Mouse (Mus musculus): ENCODE results near the gene Shc1.

Gene Shc1

DNA sequence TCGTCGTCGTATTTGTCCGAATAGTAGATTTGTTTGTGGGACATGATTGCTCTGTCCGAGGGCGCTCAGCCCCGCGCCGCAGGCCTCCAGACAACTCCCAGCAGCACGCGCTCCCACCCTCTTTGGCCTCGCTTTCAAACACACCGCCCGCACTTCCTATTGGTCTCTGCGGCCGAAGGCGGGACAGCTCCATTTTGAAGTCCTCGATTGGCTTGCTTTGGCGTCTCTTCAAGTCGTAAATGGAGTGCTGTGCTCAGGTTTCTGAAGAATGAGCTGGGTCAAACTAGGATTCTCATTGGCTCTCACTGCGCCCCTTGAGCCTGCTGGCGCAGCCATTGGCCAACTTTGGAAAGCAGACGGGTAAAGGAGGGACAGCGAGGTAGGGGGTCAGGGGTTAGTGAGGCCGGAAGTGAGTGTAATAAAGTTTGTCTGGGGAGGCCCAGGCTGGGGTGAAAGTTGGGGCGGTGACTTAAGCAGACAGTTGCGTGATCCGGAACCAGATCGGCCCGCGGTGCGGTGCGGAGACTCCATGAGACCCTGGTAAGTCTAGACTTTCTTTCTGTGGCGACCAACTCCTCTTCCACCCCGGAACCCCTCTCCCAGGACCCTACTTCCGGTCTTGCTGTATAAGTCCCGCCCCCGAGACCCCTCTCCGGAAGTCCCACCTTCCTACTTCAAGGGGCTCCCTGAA lies at the start of gene Shc1, which contains the start of gene Cks1b:
TSS of gene Shc1 (plus strand) at position 274 of the 691 bp plus-strand sequence.
TSS of gene Cks1b (minus strand) at position 214 of the 691 bp plus-strand sequence.
- POLR2A ChIA-PET: interaction anchor here in 3 of 4 experiments (0.5 to 12.6 kb wide), 63 partner anchors 9 to 1095 kb away, joined by 3 to 192 read pairs (median 5); partner anchors contain the start of genes Zbtb7b (in 3 of the 3), Efna3 (in 2 of the 3), Lenep (in 2 of the 3) and Pbxip1 (in 2 of the 3)
- CTCF ChIA-PET: interaction anchor here (0.5 to 2.8 kb wide), 20 partner anchors 10 to 173 kb away, joined by 3 to 26 read pairs (median 4); partner anchors contain the start of genes Krtcap2 (in 1 of the 4), Pbxip1 (in 1 of the 4), Pmvk (in 1 of the 4) and Trim46 (in 1 of the 4)

DNA sequence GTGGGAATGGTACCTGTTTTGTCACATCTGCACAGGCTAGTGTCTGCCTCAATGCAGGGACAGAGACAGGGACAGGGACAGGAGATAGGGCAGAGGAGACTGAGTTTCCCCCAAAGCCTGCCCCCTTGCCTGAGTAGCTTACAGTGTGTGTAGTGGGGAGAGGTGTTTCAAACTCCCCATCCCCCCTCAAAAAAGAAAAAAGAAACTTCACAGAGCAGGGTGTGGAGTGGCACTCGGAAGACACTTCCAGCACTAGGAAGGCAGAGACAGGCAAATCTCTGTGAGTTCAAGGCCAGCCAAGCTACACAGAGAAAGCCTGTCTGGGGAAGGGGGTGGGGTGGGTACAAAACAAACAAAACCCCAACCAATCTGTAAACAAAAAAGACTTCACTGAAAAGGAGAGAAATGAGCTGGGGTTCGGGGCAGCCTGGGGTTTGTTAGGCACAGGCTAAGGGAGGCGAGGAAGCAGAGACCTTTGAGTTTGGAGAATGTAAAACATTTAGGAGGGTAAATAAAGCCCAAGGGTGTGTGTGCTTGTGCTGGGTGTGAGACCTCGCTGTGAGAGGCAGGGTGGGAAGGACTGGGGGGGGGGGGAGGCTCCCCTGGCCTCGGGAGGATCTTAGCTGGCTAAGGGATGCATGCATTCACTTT lies 44.5 kb upstream of the Shc1 start:
- CTCF ChIA-PET: interaction anchor here (0.5 to 1.7 kb wide), 12 partner anchors 9 to 224 kb away, joined by 3 to 20 read pairs (median 4); no protein-coding TSS in a partner anchor

DNA sequence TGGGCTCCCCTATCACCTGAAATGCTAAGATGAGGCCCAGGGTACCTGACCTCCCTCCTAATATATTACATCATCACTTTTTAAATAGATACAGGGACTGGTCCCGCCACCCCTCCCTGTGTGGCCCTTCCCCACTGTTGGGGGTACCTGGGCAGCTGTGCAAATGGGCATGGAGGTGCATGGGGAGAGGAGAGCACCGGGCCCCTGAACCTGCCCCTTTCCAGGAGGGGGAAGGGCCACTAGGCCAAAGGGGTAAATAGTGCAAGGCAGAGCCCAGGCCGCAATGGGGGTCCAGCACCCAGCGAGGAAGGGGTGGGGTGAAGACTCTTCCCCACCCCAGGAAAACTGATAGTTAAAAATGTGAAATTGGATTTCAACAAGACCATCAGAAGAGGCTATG lies 40.4 kb upstream of the Shc1 start:
- ChIA-PET CTCF (interaction anchor here (0.5 to 6.4 kb wide), 129 partner anchors 9 to 1432 kb away, joined by 3 to 148 read pairs (median 5); partner anchors contain the start of genes Adam15 (in 3 of the 4), Dcst1 (in 2 of the 4), Krtcap2 (in 2 of the 4) and Pmvk (in 2 of the 4)), POLR2A (interaction anchor here (0.6 to 13.6 kb wide), 50 partner anchors 9 to 1496 kb away, joined by 3 to 189 read pairs (median 4); partner anchors contain the start of genes Cks1b (in 3 of the 4), Shc1 (in 3 of the 4), Zbtb7b (in 3 of the 4) and Pbxip1 (in 2 of the 4))

More for the DNA sequence above, 44.5 kb upstream of the Shc1 start:
- POLR2A ChIA-PET: interaction anchor here (0.6 to 2.7 kb wide), 34 partner anchors 8 to 148 kb away, joined by 3 to 12 read pairs (median 4); partner anchors contain the start of genes Pbxip1 (in 3 of the 4), Dcst1 (in 2 of the 4), Adam15 (in 1 of the 4) and Flad1 (in 1 of the 4)

DNA sequence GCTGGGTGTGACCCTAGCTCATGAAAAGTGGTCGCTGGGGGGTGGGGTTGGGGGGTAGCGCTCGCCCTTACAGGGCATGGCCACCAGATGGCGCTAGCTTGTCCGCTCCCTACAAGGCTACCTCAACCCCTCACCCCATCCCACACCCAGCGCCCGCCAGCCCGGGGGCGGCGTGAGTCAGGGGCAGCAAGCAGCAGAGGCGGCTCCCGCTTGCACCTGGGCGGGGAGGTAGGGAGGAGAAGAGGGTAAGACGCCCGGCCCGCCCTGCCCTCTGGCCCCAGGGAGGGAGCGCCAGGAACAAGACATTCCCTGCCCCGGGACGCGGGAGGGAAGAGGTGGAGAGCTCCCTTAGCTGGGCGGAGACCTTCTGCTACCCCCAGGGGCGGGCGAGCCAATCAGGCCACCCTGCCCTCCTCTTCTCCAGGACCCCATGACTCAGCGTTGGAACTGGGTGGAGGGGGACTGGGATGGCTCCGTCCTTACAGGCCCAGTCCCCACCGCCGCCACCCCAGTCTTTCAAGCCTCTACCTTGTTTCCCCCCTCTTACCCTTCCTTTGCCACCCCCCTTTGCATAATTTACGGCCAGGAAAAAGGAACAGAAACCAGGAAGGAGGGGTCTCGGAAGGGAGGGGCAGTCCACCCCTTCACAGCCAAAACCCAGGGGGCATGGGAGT lies 39.7 kb upstream of the Shc1 start:
- POLR2A ChIA-PET: interaction anchor here (0.6 to 13.6 kb wide), 57 partner anchors 8 to 1496 kb away, joined by 3 to 189 read pairs (median 4); partner anchors contain the start of genes Cks1b (in 3 of the 4), Shc1 (in 3 of the 4), Zbtb7b (in 3 of the 4) and Pbxip1 (in 2 of the 4)
- CTCF ChIA-PET: interaction anchor here (0.5 to 6.4 kb wide), 149 partner anchors 8 to 1433 kb away, joined by 3 to 148 read pairs (median 5); partner anchors contain the start of genes Adam15 (in 3 of the 4), Dcst1 (in 2 of the 4), Krtcap2 (in 2 of the 4) and Pmvk (in 2 of the 4)

DNA sequence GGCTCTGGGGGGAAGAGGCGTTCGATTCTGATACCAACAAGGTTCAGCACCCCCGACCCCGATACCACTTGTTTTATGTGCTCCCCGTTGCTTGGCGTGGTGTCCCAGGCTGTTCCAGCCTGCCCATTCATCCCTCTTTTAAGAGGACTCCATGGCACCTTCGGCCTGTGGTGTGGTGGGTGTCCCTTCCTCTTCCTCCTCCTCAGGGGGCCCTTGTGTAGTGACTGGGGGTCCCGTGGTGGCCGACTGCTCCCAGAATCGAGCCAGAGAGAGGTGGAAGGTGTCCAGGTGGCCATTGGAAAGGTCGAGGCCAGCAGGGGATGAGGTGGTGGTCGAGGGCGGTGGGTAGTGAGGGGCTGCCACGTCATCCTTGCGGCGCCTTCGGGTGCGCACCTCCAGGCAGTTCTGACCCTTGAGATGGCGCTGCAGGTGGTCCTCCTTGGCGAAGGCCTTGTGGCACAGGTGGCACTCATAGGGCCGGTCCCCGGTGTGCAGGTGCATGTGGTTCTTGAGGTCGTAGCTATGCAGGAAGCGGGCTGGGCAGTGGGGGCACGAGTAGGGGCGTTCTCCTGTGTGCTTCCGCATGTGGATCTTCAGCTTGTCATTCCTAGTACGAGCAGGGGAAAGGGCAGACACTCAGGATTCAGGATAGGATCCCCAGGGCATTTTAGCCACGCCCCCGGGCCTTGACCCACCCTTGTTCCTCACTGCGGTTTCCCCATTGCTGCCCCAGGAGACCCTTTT lies 38.7 kb upstream of the Shc1 start:
- POLR2A ChIA-PET: interaction anchor here in 3 of 4 experiments (0.7 to 13.6 kb wide), 24 partner anchors 9 to 153 kb away, joined by 3 to 189 read pairs (median 6); partner anchors contain the start of genes Cks1b (in 3 of the 3), Shc1 (in 3 of the 3), Adam15 (in 2 of the 3) and Zbtb7b (in 2 of the 3)
- CTCF ChIA-PET: interaction anchor here (0.5 to 6.4 kb wide), 14 partner anchors 12 to 409 kb away, joined by 3 to 148 read pairs (median 5); partner anchors contain the start of genes Pmvk (in 1 of the 4), Thbs3 (in 1 of the 4) and Zbtb7b (in 1 of the 4)

- ChIA-PET CTCF (interaction anchor here (0.6 to 6.4 kb wide), 10 partner anchors 11 to 101 kb away, joined by 3 to 148 read pairs (median 4); partner anchors contain the start of gene Zbtb7b (in 1 of the 4)), POLR2A (interaction anchor here in 2 of 4 experiments (0.6 to 13.6 kb wide), 22 partner anchors 9 to 154 kb away, joined by 3 to 189 read pairs (median 6); partner anchors contain the start of genes Adam15 (in 2 of the 2), Cks1b (in 2 of the 2), Shc1 (in 2 of the 2) and Zbtb7b (in 2 of the 2))
Measured at GRCm38 (mm10) chr3:89380291-89380690, 38.0 kb upstream of the Shc1 start.

DNA sequence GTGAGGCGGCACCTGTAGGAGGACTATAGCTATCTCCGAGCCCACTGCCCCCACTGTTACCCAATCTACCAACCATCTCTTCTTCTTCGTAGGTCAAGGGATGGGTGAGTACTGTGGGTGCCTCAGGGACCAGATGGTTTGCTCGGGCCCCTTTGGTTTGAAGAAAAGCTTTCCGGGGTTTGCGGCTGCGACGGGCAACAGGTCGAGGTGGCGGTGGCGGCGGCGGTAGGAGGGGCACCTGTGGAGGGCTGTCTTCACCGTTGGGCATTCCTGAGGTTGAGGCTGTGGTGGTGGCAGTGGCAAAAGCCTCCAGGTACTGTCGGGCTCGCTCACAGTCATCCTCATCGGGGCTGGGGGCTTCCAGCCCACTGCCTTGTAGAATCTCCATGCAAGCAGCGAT lies 37.5 kb upstream of the Shc1 start:
- CTCF ChIA-PET: interaction anchor here in 2 of 4 experiments (0.6 to 6.4 kb wide), 8 partner anchors 12 to 108 kb away, joined by 3 to 148 read pairs (median 4); partner anchors contain the start of gene Zbtb7b (in 1 of the 2)
- POLR2A ChIA-PET: interaction anchor here in 3 of 4 experiments (0.6 to 13.6 kb wide), 22 partner anchors 8 to 335 kb away, joined by 3 to 189 read pairs (median 6); partner anchors contain the start of genes Adam15 (in 2 of the 3), Zbtb7b (in 2 of the 3), Cks1b (in 1 of the 3) and Efna3 (in 1 of the 3)

- CTCF ChIA-PET: interaction anchor here in 3 of 4 experiments (0.6 to 6.4 kb wide), 9 partner anchors 12 to 685 kb away, joined by 3 to 148 read pairs (median 4); partner anchors contain the start of gene Zbtb7b (in 1 of the 3)
- POLR2A ChIA-PET: interaction anchor here in 3 of 4 experiments (0.7 to 13.6 kb wide), 23 partner anchors 8 to 335 kb away, joined by 3 to 189 read pairs (median 7); partner anchors contain the start of genes Adam15 (in 2 of the 3), Cks1b (in 2 of the 3), Shc1 (in 2 of the 3) and Zbtb7b (in 2 of the 3)
Measured at GRCm38 (mm10) chr3:89381233-89381632, 37.0 kb upstream of the Shc1 start.

DNA sequence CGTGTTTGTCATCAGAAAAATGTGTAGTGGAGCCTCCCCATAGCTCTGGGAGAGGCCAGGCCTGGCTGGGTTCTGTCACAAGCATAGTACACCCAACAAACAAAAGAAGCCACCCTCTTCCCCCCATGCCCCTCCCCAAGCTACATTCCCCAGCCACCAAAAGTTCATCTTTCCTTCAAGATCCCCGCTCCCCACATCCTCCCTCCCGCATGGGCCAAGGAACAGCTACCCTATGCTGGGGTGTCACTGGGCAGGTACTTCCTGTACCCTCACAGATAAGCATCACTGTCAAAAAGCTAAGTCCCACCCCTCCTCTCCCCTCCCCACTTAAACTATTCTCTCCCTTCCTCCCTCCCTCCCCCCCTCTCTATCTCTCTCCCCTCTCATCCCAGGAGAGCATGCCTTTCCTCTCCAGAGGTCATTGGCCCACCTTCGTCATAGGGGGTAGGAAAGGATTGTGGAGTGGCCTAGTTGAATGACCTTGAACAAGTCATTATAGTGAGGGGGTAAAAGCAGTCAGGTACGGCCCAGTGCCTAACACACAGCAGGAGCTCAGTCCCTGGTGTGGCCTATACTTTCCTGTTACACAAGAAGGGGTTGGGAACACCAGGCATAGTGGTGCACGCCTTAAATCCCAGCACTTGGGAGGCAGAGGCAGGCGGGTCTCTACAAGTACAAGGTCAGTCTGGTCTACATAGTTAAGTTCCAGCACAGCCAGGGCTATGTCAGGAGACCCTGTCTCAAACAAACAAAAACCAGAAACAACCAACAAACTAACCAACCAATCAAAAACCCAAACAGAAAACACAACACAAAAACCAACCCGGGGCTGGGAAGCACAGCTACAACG lies 36.0 kb upstream of the Shc1 start:
- POLR2A ChIA-PET: interaction anchor here (0.6 to 13.6 kb wide), 65 partner anchors 8 to 834 kb away, joined by 3 to 189 read pairs (median 4); partner anchors contain the start of genes Flad1 (in 4 of the 4), Efna4 (in 3 of the 4), Cks1b (in 2 of the 4) and Pmvk (in 2 of the 4)

GRCm38 (mm10) chr3:89382950-89383349 lies 35.3 kb upstream of the Shc1 start:
- CTCF ChIA-PET: interaction anchor here (0.5 to 6.4 kb wide), 16 partner anchors 10 to 1098 kb away, joined by 3 to 148 read pairs (median 4); partner anchors contain the start of gene Zbtb7b (in 2 of the 4)
- POLR2A ChIA-PET: interaction anchor here (0.7 to 13.6 kb wide), 58 partner anchors 8 to 667 kb away, joined by 3 to 189 read pairs (median 4); partner anchors contain the start of genes Flad1 (in 4 of the 4), Efna4 (in 3 of the 4), Cks1b (in 2 of the 4) and Pmvk (in 2 of the 4)

More for the DNA sequence above, 36.0 kb upstream of the Shc1 start:
- CTCF ChIA-PET: interaction anchor here (0.5 to 6.4 kb wide), 17 partner anchors 9 to 1097 kb away, joined by 3 to 148 read pairs (median 6); partner anchors contain the start of gene Zbtb7b (in 2 of the 4)

- POLR2A ChIA-PET: interaction anchor here (0.8 to 13.6 kb wide), 42 partner anchors 8 to 666 kb away, joined by 3 to 189 read pairs (median 5); partner anchors contain the start of genes Flad1 (in 3 of the 4), Cks1b (in 2 of the 4), Pmvk (in 2 of the 4) and Shc1 (in 2 of the 4)
- CTCF ChIA-PET: interaction anchor here (0.6 to 6.4 kb wide), 11 partner anchors 9 to 730 kb away, joined by 3 to 148 read pairs (median 6); partner anchors contain the start of gene Zbtb7b (in 2 of the 4)
Measured at GRCm38 (mm10) chr3:89383651-89384255, 34.5 kb upstream of the Shc1 start.

DNA sequence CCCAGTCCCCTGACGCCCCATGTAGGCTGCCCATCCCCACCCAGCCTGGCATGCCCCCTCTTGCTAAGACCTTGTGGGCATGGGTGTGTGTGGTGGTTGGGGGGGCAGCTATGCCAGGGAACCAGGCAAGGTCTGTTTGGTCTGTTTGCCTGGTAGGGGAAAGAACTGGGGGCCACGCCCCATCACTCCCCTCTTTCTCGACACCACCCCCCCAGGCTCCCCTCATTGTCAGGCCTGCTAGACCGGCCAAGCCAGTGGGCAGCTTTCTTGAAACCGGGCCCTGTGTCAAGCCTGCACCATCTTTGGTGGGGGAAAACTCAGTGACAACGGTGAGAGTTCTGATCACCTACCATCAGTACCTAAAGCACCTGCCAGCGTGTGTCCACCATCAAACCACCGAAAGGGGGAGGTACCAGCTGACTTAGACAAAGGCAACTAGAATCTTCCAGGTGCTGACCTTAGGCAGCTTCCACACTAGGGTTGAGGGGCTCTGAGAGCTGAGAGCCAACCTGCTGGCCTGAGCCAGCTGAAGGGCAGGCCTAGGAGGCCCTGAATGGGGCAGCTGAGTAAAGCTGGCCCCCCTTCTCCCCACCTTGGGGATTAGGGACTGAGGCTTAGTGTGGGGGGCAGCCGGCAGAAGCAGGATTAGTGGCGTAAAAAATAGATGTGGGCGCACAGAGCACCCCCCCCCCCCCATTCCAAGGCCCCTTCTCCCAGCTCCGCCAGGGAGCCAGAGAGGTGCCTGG lies 33.7 kb upstream of the Shc1 start:
- ChIA-PET POLR2A (interaction anchor here in 3 of 4 experiments (0.5 to 13.6 kb wide), 12 partner anchors 9 to 102 kb away, joined by 3 to 189 read pairs (median 8); partner anchors contain the start of genes Cks1b (in 2 of the 3), Shc1 (in 2 of the 3), Zbtb7b (in 2 of the 3) and Adam15 (in 1 of the 3)), CTCF (interaction anchor here (0.6 to 3.9 kb wide), 10 partner anchors 12 to 165 kb away, joined by 3 to 15 read pairs (median 6); no protein-coding TSS in a partner anchor)

DNA sequence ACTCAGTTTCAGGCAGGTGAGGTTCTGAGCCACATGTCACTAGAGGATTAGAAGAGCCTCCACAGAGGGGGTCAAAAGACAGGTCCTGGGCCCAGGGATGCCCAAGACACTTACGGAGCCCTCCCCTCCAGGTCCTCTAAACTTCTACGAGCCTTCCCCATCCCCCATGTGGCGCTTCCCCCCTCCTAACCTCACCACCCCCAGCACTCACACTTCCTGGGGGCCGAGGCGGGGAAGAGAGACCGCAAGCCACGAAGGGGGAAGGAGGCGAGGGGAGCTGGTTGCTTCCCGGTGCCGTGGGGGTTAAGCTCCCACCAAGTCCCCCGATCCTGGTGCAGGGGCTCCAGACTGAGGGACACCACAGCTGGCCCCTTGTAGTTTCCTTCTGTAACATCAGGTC lies 32.8 kb upstream of the Shc1 start:
- POLR2A ChIA-PET: interaction anchor here in 2 of 4 experiments (0.8 to 13.6 kb wide), 9 partner anchors 8 to 65 kb away, joined by 3 to 189 read pairs (median 8); partner anchors contain the start of genes Zbtb7b (in 2 of the 2), Adam15 (in 1 of the 2), Cks1b (in 1 of the 2) and Shc1 (in 1 of the 2)
- CTCF ChIA-PET: interaction anchor here in 2 of 4 experiments (0.6 to 3.9 kb wide), 6 partner anchors 11 to 166 kb away, joined by 3 to 10 read pairs (median 6); no protein-coding TSS in a partner anchor

Measured in embryonic stem cell, embryonic (primary cell).